Mouse (Mus musculus) cortical plate, adult 2 months (tissue): ENCODE results near the gene Ksr1. TPM values are rescaled to one million over a fixed set of nuclear protein-coding genes. Genes with fewer than 3 reads are reported as not detected.

ENCODE experiments used
- H3K27ac ChIP-seq: fragments of 200-500 bp; 2 replicates; pipeline ENCODE4 v1.5.1; 2012; ENCODE audit warnings: low read length, control low read depth, inconsistent platforms; ENCODE audit not compliant: insufficient read depth
- H3K4me1 ChIP-seq: fragments of 200-500 bp; 2 replicates; pipeline ENCODE4 v1.6.1; 2011; ENCODE audit warnings: low read length; ENCODE audit not compliant: control insufficient read depth, insufficient read depth
- H3K4me3 ChIP-seq: fragments of 200-500 bp; 2 replicates; pipeline ENCODE4 v1.5.1; 2011; ENCODE audit warnings: mild to moderate bottlenecking, low read length, control low read depth; ENCODE audit not compliant: insufficient read depth
- CTCF ChIP-seq: fragments of 200-500 bp; IDR thresholded peaks from 2 replicates; pipeline ENCODE4 v1.5.1; 2011; ENCODE audit warnings: mild to moderate bottlenecking, control low read depth, low read length; ENCODE audit not compliant: insufficient read depth; ENCODE audit errors: extremely low read depth
- POLR2A ChIP-seq: fragments of 200-500 bp; IDR thresholded peaks from 2 replicates; pipeline ENCODE4 v1.6.1; 2011; ENCODE audit warnings: mild to moderate bottlenecking, low read length, control low read depth; ENCODE audit not compliant: insufficient read depth; ENCODE audit errors: extremely low read depth
- polyA plus RNA-seq: library from polyadenylated mRNA; depleted of rRNA; stranded (reverse); fragments of >200 nt; gene quantifications from 2 replicates; pipeline ENCODE4 v1.2.3, GENCODE M21; 2012

Gene Ksr1
- polyA plus RNA-seq, 1 experiment = 32.8 TPM

GRCm38 (mm10) chr11:79129388-79130356 lies 16.5 kb downstream of the Ksr1 start:
- TF ChIP-seq CTCF = no peak
- TF ChIP-seq POLR2A = no peak

DNA sequence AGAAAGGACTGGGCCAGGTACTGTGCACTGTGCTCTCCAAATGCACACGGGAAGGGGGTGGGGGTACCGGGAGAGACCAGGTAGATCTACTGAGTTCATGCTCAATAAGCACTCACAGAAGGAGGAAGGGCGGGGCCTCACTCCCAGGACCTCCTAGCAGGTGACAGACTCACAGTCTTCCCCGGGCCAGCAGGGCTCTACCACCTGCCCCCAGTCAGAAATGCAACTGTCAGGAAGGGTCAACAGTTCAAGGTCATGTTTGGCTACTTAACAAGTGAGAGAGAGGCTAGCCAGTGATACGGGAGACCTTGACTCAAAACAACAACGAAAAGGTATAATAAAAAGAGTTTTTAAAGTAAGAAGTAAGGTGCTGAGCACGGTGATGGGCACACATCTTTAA lies 18.0 kb downstream of the Ksr1 start:
- H3K27ac ChIP-seq = no peak overlapping the region
- H3K4me1 ChIP-seq = no peaks in the 10 kb centered on the region; the same call in 1 of the 2 replicates
- H3K4me3 ChIP-seq = no peak overlapping the region
- TF ChIP-seq POLR2A (no peak), CTCF (no peak)

More at GRCm38 (mm10) chr11:79129388-79130356, 16.5 kb downstream of the Ksr1 start:
- no peak overlapping the region for H3K27ac ChIP-seq
- peaks cover 3% of the 10 kb centered on the region for H3K4me1 ChIP-seq
- H3K4me3 ChIP-seq = no peak overlapping the region

- Histone ChIP-seq H3K4me3 (no peak overlapping the region), H3K4me1 (no peaks in the 10 kb centered on the region; the same call in 1 of the 2 replicates), H3K27ac (no peak overlapping the region)
- no peak for TF ChIP-seq POLR2A
- no peak for TF ChIP-seq CTCF
Measured at GRCm38 (mm10) chr11:79126963-79127362, 19.2 kb downstream of the Ksr1 start.

GRCm38 (mm10) chr11:79125775-79126174 lies 20.4 kb downstream of the Ksr1 start:
- H3K4me3 ChIP-seq = no peak overlapping the region
- H3K27ac ChIP-seq = no peak overlapping the region
- no peak for TF ChIP-seq POLR2A
- no peak for TF ChIP-seq CTCF
- H3K4me1 ChIP-seq = peaks cover 2% of the 10 kb centered on the region

- TF ChIP-seq POLR2A = no peak
- TF ChIP-seq CTCF = no peak
- Histone ChIP-seq H3K4me3 (no peak overlapping the region), H3K4me1 (peaks cover 4% of the 10 kb centered on the region), H3K27ac (no peak overlapping the region)
Measured at GRCm38 (mm10) chr11:79122556-79122955, 23.7 kb downstream of the Ksr1 start.

- Histone ChIP-seq H3K27ac (no peak overlapping the region), H3K4me1 (peaks cover 13% of the 10 kb centered on the region), H3K4me3 (no peak overlapping the region)
- TF ChIP-seq CTCF (no peak), POLR2A (no peak)
Measured at GRCm38 (mm10) chr11:79120087-79120486, 26.1 kb downstream of the Ksr1 start.

- Histone ChIP-seq H3K4me3 (no peak overlapping the region), H3K27ac (no peak overlapping the region), H3K4me1 (peaks cover 15% of the 10 kb centered on the region)
- TF ChIP-seq CTCF (no peak), POLR2A (no peak)
Measured at GRCm38 (mm10) chr11:79118918-79119377, 27.3 kb downstream of the Ksr1 start.

DNA sequence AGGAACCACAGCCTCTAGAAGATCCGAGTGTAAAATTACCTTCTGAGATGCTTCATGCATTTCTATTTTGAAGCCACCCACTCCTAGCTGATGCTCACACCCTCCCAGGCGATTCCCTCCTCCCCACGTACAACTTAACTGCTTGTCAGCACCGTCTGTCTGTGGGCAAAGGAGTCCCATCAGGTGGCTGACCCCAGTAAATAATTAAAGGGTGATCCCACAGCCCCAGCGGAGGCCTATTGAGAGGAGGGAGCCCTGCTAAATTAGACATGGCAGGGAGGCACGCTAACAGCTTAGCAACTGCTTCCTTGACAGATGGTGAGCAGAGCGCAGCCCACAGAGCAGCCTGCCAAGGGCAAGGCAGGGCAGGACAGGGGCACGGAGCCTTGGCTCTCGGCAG lies 29.5 kb downstream of the Ksr1 start:
- peaks cover 17% of the 10 kb centered on the region for H3K4me1 ChIP-seq
- H3K27ac ChIP-seq = peak overlapping the region; percentile 74; the same call in 1 of the 2 replicates
- no peak for TF ChIP-seq POLR2A
- no peak for TF ChIP-seq CTCF
- H3K4me3 ChIP-seq = no peak overlapping the region

GRCm38 (mm10) chr11:79115659-79116058 lies 30.5 kb downstream of the Ksr1 start:
- Histone ChIP-seq H3K27ac (no peak overlapping the region), H3K4me3 (no peak overlapping the region), H3K4me1 (peaks cover 15% of the 10 kb centered on the region)
- TF ChIP-seq CTCF (no peak), POLR2A (no peak)

- peaks cover 13% of the 10 kb centered on the region for H3K4me1 ChIP-seq
- no peak overlapping the region for H3K4me3 ChIP-seq
- no peak for TF ChIP-seq POLR2A
- TF ChIP-seq CTCF = no peak
- H3K27ac ChIP-seq = no peak overlapping the region; the same call in 1 of the 2 replicates
Measured at GRCm38 (mm10) chr11:79114061-79114460, 32.1 kb downstream of the Ksr1 start.
